Mouse (Mus musculus) B cell, adult (primary cell): ENCODE data around the gene 4930519P11Rik. TPM values are rescaled to one million over a fixed set of nuclear protein-coding genes. Genes with fewer than 3 reads are reported as not detected.

Source experiments
- total RNA-seq: library from RNA; stranded (reverse); gene quantifications from 4 replicates; pipeline ENCODE4 v1.2.4, GENCODE M21; 2023; ENCODE audit not compliant: inconsistent age

The 4930519P11Rik gene
- total RNA-seq: not detected in 4 replicates

GRCm38 (mm10) chr2:154613118-154614115 is at the start of gene 4930519P11Rik, which contains the start of gene Zfp341:
Gene 4930519P11Rik, minus strand, starts transcription at chr2:154613437.
Gene Zfp341, plus strand, starts transcription at chr2:154613297.

GRCm38 (mm10) chr2:154651363-154651762 is 38.1 kb upstream of the 4930519P11Rik start, which contains the start of gene Chmp4b:
Gene Chmp4b, plus strand, starts transcription at chr2:154651705.

GRCm38 (mm10) chr2:154603638-154604153 is 9.5 kb downstream of the 4930519P11Rik start, which contains the start of gene Pxmp4:
Gene Pxmp4, minus strand, starts transcription at chr2:154603708.

GRCm38 (mm10) chr2:154569836-154570286 is 43.4 kb downstream of the 4930519P11Rik start, which contains the start of gene E2f1:
Gene E2f1, minus strand, starts transcription at chr2:154569892.

Other genes with a start within 250 kb of the 4930519P11Rik start
- 11.2 to 15.6 TPM (median 12.6 TPM) in 4 replicates for gene Cdk5rap1, start 240.4 kb downstream of the 4930519P11Rik start, total RNA-seq
- 0.39 TPM in 1 of 4 replicates, not detected in the others for gene Snta1, start 205.3 kb downstream of the 4930519P11Rik start, total RNA-seq
- 28.6 to 41.1 TPM (median 38.0 TPM) in 4 replicates for gene Cbfa2t2, start 177.0 kb downstream of the 4930519P11Rik start, total RNA-seq
- 0.80 to 3.1 TPM (median 2.2 TPM) in 4 replicates for gene 1700003F12Rik, start 66.4 kb downstream of the 4930519P11Rik start, total RNA-seq
- gene Actl10, start 61.7 kb downstream of the 4930519P11Rik start, total RNA-seq: 0.45 to 1.5 TPM (median 1.0 TPM) in 4 replicates
- gene Necab3, start 54.5 kb downstream of the 4930519P11Rik start, total RNA-seq: 0.39 to 2.3 TPM (median 0.87 TPM) in 3 of 4 replicates, not detected in the other
- gene E2f1, start 43.5 kb downstream of the 4930519P11Rik start, total RNA-seq: 5.1 to 6.9 TPM (median 6.4 TPM) in 4 replicates
- gene Pxmp4, start 9.7 kb downstream of the 4930519P11Rik start, total RNA-seq: 6.9 to 9.6 TPM (median 8.2 TPM) in 4 replicates
- gene Zfp341, start 140 bp downstream of the 4930519P11Rik start, total RNA-seq: 7.2 to 8.6 TPM (median 8.1 TPM) in 4 replicates
- gene Chmp4b, start 38.3 kb upstream of the 4930519P11Rik start, total RNA-seq: 112 to 130 TPM (median 119 TPM) in 4 replicates
- not detected in 4 replicates for gene Gm14214, start 156.6 kb upstream of the 4930519P11Rik start, total RNA-seq
- 166 to 179 TPM (median 172 TPM) in 4 replicates for gene Raly, start 177.7 kb upstream of the 4930519P11Rik start, total RNA-seq
- not detected in 4 replicates for gene a, start 178.0 kb upstream of the 4930519P11Rik start, total RNA-seq